Comparison of ENCODE assay signal across 8 mouse cellular contexts in the genomic region with DNA sequence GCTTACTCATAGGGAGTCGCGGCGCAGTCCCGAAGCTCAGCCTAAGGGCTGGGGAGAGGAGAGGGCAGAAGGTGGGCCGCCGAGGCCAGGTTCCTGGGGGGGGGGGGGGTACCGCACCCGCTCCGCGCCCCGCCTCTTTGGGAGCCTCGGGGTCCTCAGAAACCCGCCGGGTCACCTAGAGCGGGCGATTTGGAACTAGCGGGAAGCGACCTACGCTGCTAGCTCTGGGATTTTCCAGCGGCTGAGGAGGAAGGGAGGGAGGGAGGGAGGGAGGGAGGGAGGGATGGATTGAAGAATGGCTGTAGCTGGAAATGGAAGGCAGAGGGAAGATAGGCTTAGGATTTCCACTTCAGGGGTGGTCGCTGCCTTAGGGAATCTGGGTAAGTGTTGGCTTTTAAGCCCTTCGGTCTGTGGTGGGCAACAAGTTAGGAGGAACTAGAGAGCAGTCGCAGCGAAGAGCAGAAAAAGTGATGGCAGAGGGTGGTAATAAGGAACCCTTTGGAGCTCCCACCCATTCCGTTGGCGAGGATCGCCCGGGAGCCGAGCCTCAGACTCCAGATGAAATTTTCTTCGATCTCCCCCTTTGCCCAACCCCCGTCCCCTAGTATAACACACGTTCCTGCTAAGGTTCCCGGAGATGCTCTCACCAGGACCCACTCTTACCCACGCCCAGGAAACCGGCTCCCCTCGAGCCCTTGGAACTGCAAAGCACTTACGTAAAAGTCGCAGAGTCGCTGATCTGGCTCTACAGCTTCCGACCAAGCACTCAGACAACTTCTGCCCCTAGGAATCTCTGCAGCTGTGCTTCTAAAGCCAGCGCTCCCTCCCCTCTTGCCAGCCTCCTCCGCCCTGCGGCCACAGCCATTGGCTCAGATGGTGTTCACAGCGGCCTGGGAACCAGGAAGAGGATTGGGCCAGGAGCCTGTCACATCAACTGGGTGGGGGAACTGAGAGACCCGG. TPM values are rescaled to one million over a fixed set of nuclear protein-coding genes. Genes with fewer than 3 reads are reported as not detected.
A peak's percentile ranks its signal among the peaks of the same experiment; 100 is the strongest.
DNase-seq lines count a peak whose midpoint lies in the region; ATAC-seq lines count a peak whose summit lies in the region.

A gene (minus strand): TSS at position 851 of the 960 bp plus-strand sequence.

- no peaks in the 10 kb centered on the region for H3K9me3 ChIP-seq in hindbrain, embryonic 12.5 days (replicated peaks)
- H3K9me3 ChIP-seq in lung, embryonic 15.5 days = no peaks in the 10 kb centered on the region

- H3K27ac ChIP-seq in hindbrain, embryonic 12.5 days = peak within 1 kb of the TSS; percentile 30
- peak within 1 kb of the TSS; percentile 93 for H3K27ac ChIP-seq in lung, embryonic 15.5 days

- peak within 1 kb of the TSS; percentile 57 for H3K9ac ChIP-seq in hindbrain, embryonic 12.5 days
- H3K9ac ChIP-seq in lung, embryonic 15.5 days = peak within 1 kb of the TSS; percentile 57

- 19% methylated on average over 35 of the region's 45 CpGs for WGBS in hindbrain, embryonic 12.5 days
- WGBS in lung, embryonic 15.5 days = 13% methylated on average over 40 of the region's 45 CpGs

- peak; percentile 94 for DNase-seq in ZHBTc4 (ENCODE audit: low read depth, low spot score)
- DNase-seq in cerebellum, postnatal 14 days = peak; percentile 82 to 84
- DNase-seq in frontal cortex, postnatal 25 days (ENCODE audit: low spot score in 2 of 2) = peak; percentile 68 to 70
- DNase-seq in layer of hippocampus, adult 9-11 months = peak; percentile 92
- DNase-seq in ovary, postnatal 14 days (ENCODE audit: low spot score) = peak; percentile 60
- DNase-seq in thymus, postnatal 36 days = peak; percentile 37 to 43

- peak within 1 kb of the TSS; percentile 48 for H3K4me3 ChIP-seq in hindbrain, embryonic 12.5 days
- H3K4me3 ChIP-seq in lung, embryonic 15.5 days = peak within 1 kb of the TSS; percentile 54

- H3K4me1 ChIP-seq in hindbrain, embryonic 12.5 days = no peaks in the 10 kb centered on the region
- no peaks in the 10 kb centered on the region for H3K4me1 ChIP-seq in lung, embryonic 15.5 days

- peak; percentile 98 for ATAC-seq in hindbrain, embryonic 12.5 days (ENCODE audit: low FRiP score)
- ATAC-seq in lung, embryonic 15.5 days (ENCODE audit: borderline replicate concordance, extremely low read depth, low FRiP score, low TSS enrichment) = peak; percentile 98

- peak within 1 kb of the TSS; percentile 61 for H3K4me2 ChIP-seq in hindbrain, embryonic 12.5 days (replicated peaks)
- H3K4me2 ChIP-seq in lung, embryonic 15.5 days = peak within 1 kb of the TSS; percentile 52

- peaks cover 2% of the 10 kb centered on the region; the same call in 1 of the 2 replicates for H3K27me3 ChIP-seq in hindbrain, embryonic 12.5 days
- H3K27me3 ChIP-seq in lung, embryonic 15.5 days = no peaks in the 10 kb centered on the region

- H3K36me3 ChIP-seq in hindbrain, embryonic 12.5 days = no peaks in the 10 kb centered on the region
- no peaks in the 10 kb centered on the region for H3K36me3 ChIP-seq in lung, embryonic 15.5 days

RNA-seq across cellular contexts. Expression of the gene that starts here (rescaled TPM):
- 64.2 and 69.7 TPM in 2 replicates for polyA plus RNA-seq in hindbrain, embryonic 12.5 days (2016; fragmentation: Nextera tagmentation; extraction: Ambion mirVana)
- 170 and 173 TPM in 2 replicates for polyA plus RNA-seq in lung, embryonic 15.5 days (2015; fragmentation: Nextera tagmentation; extraction: Ambion mirVana)

Comparison
In these comparisons a context has a peak if more than half of its experiments do, and no peak if none do; other contexts are left out.
1. Peak in every context shown above with its lines: DNase-seq, ATAC-seq, H3K4me3 ChIP-seq and H3K27ac ChIP-seq.
2. DNase-seq: peak in every context shown above with its lines; median percentile 94 in ZHBTc4; 92 in layer of hippocampus, adult 9-11 months; 83 in cerebellum, postnatal 14 days; 69 in frontal cortex, postnatal 25 days; 60 in ovary, postnatal 14 days; 40 in thymus, postnatal 36 days.